Mouse (Mus musculus): ENCODE results near the gene Gm29666. TPM values are rescaled to one million over a fixed set of nuclear protein-coding genes. Genes with fewer than 3 reads are reported as not detected.
A peak's percentile ranks its signal among the peaks of the same experiment; 100 is the strongest.
"Not testable (repeated sequence)": the region's sequence is repeated elsewhere in the genome, so short reads cannot be mapped to it uniquely, and the experiment has no call there.

Gm29666 gene
- polyA plus RNA-seq, 1 experiment from 2014 or later = 0.14 TPM

DNA sequence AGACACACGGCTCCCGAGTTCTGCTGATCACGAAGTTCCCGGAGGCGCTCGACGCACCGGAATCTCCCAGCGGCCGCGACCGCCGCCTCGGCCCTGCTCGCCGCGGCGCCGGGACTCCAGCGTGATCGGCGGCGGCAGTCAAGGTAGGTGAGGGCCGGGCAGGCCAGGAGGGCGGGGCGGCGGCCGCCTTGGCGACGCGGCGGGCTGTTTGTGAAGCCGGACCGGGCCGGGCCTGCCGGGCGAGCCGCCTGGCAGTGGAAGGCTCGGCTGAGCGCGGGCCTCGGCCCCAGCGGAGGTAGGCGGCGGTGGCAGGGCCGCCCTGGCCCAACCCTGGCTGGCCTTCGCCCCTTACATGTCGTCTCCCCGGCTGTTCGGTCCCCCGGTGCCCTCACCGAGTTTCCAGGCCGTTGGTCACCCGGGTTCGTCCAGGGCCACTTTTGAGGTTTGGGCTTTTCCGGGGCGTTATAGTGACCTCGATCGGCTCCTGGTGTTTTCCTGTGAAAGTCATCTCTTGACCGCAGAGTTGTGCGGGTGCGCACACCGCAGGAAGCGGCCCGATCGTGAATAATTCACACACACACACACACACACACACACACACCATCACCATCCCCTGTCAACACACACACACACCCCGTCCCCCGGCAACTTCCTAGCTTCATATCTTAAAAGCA is 3.8 kb upstream of the Gm29666 start:
- 0 out of 2 replicates have a peak, but pooled peaks cover 3% of the 10 kb centered on the region for H3K4me1 ChIP-seq (replicated peaks; ENCODE audit: control insufficient read depth, insufficient read depth, low read length)
- H3K27ac ChIP-seq (ENCODE audit: low read depth, low read length) = peak overlapping the region; percentile 96
- no peaks in the 10 kb centered on the region for H3K9me3 ChIP-seq (ENCODE audit: control insufficient read depth)
- H3K4me3 ChIP-seq (ENCODE audit: low read depth, low read length) = peak overlapping the region; percentile 81
- TF ChIP-seq CTCF (IDR thresholded peaks at IDR 0.05; ENCODE audit: low read depth) = no peak
- no peaks in the 10 kb centered on the region for H3K27me3 ChIP-seq (replicated peaks; ENCODE audit: control insufficient read depth, insufficient read depth, low read length)
- 0% methylated on average over 68 of the region's 68 CpGs for WGBS
- ATAC-seq = peak; percentile 85
- peak overlapping the region; percentile 79 for H3K4me2 ChIP-seq (replicated peaks; ENCODE audit: low read depth)
- peaks cover 13% of the 10 kb centered on the region for H3K36me3 ChIP-seq (ENCODE audit: control insufficient read depth, insufficient read depth)
- H3K9ac ChIP-seq (ENCODE audit: low read depth, low read length) = peak overlapping the region; percentile 90

DNA sequence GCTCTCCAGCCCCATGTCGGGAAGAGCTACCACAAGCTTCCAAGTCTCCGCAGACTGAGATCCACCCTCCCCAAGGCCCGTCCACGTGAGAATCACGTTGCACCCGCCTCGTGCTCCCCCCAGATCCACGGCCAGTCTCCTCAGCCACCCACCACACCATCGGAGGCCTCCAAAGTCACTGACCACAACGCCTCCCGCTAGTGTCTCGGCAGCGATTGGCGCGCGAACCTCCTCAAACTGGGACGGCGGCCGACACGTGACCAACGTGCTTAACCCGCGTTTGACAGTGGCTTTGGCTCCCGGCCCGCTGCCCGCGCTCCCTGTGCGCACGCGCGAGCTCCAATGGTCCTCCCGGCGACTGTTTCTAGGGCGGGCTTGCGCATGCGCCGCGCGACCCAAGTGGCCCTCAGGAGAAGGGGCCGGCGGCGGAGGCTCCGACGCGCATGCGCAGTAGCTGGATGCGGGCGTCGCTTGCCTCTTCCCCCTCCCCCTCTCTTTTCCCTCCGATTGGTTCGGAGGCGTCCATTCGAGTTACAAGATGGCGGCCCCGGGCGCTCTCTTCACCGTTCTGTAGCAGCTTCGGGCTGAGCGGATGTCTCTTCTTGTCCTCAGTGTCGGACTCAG is 3.2 kb upstream of the Gm29666 start, which contains the start of gene Nup50:
Gene Nup50 (plus strand): TSS at position 528 of the 624 bp plus-strand sequence.
- H3K9ac ChIP-seq (ENCODE audit: low read depth, low read length) = peak within 1 kb of the TSS; percentile 90
- ATAC-seq = peak; percentile 93
- H3K36me3 ChIP-seq (ENCODE audit: control insufficient read depth, insufficient read depth) = 0 out of 2 replicates have a peak, but pooled peaks cover 8% of the 10 kb centered on the region
- peak within 1 kb of the TSS; percentile 96 for H3K27ac ChIP-seq (ENCODE audit: low read depth, low read length)
- no peak for TF ChIP-seq CTCF (IDR thresholded peaks at IDR 0.05; ENCODE audit: low read depth)
- no peaks in the 10 kb centered on the region for H3K9me3 ChIP-seq (ENCODE audit: control insufficient read depth)
- 0 out of 2 replicates have a peak, but pooled peaks cover 3% of the 10 kb centered on the region for H3K4me1 ChIP-seq (replicated peaks; ENCODE audit: control insufficient read depth, insufficient read depth, low read length)
- peak within 1 kb of the TSS; percentile 81 for H3K4me3 ChIP-seq (ENCODE audit: low read depth, low read length)
- WGBS = under 1% methylated on average over 60 of the region's 60 CpGs
- H3K27me3 ChIP-seq (replicated peaks; ENCODE audit: control insufficient read depth, insufficient read depth, low read length) = no peaks in the 10 kb centered on the region
- peak within 1 kb of the TSS; percentile 85 for H3K4me2 ChIP-seq (replicated peaks; ENCODE audit: low read depth)

DNA sequence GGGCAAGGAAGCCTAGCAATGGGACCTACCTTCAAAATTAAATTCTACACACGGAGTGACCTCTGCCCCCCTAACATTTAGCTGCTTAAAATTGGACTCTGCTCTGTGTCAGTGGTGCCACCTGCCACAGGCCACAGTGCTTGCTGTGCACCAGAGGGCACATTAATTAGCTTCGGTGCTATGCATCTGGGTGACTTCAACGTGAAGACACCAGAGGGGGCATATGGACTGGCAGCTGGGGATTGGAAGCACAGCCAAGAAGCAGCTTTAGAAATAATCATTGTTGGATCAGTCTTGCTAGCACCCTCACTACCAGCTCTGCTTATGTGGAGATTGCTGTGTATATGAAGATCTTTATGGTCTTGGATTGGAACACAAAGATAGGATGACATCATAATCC is 6.6 kb downstream of the Gm29666 start:
- Histone ChIP-seq H3K9me3 (ENCODE audit: control insufficient read depth) (peaks cover 5% of the 10 kb centered on the region; the same call in 1 of the 2 replicates), H3K4me2 (replicated peaks; ENCODE audit: low read depth) (no peak overlapping the region), H3K4me3 (ENCODE audit: low read depth, low read length) (no peak overlapping the region), H3K27ac (ENCODE audit: low read depth, low read length) (no peak overlapping the region), H3K4me1 (replicated peaks; ENCODE audit: control insufficient read depth, insufficient read depth, low read length) (no peaks in the 10 kb centered on the region), H3K9ac (ENCODE audit: low read depth, low read length) (no peak overlapping the region), H3K36me3 (ENCODE audit: control insufficient read depth, insufficient read depth) (peaks cover 6% of the 10 kb centered on the region; the same call in 1 of the 2 replicates), H3K27me3 (replicated peaks; ENCODE audit: control insufficient read depth, insufficient read depth, low read length) (no peaks in the 10 kb centered on the region)
- TF ChIP-seq CTCF (IDR thresholded peaks at IDR 0.05; ENCODE audit: low read depth) = no peak
- 86% methylated on average over 3 of the region's 3 CpGs for WGBS
- no peak for ATAC-seq

DNA sequence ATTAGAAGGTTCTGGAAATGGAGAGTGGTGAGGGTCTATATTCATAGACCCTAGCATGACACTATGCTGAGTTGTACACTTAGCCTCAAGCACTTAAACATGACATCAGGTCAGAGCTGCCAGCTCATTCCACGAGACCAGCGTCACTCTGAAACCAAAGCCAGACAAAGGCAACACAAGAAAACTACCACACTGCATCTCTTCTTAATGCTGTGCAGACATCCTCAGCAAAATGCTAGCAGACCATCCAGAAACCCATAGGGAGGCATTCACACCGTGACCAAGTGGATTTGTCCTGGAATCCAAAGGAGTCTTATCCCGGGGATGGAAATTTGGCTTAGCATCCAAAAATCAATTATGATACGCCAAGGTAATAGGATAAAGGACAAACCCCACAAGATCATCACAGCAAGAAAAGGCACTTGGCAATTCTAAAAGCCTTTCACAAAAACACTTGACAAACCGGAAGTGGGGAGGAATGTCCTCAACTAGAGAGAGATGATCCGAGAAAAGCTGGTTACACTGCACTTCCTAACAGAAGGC is 15.9 kb downstream of the Gm29666 start:
- ATAC-seq = no peak
- 79% methylated on average over 7 of the region's 7 CpGs for WGBS
- H3K9me3 ChIP-seq (ENCODE audit: control insufficient read depth) = no peaks in the 10 kb centered on the region

DNA sequence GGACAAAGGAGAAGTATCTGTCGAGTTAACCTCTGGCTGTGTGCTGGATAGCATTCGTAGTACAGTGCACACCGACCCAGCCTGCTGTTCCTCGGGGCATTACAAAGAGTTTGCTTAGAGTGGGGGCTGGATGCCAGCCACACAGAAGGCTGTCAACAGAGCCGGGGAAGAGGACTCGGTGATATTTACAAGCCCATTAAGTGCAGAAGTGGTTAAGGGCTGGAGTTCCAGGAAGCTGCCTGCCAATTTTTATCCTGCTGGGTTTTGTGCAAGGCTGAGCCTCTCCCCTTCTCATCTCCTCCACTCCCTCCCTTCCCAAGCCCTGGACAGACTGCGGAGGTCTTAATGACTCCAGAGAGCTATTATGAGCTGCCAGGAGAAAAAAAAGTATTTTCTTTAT is 21.8 kb downstream of the Gm29666 start:
- H3K27me3 ChIP-seq (replicated peaks; ENCODE audit: control insufficient read depth, insufficient read depth, low read length) = no peaks in the 10 kb centered on the region
- H3K4me2 ChIP-seq (replicated peaks; ENCODE audit: low read depth) = no peak overlapping the region
- H3K9me3 ChIP-seq (ENCODE audit: control insufficient read depth) = no peaks in the 10 kb centered on the region
- H3K9ac ChIP-seq (ENCODE audit: low read depth, low read length) = no peak overlapping the region
- H3K4me1 ChIP-seq (replicated peaks; ENCODE audit: control insufficient read depth, insufficient read depth, low read length) = no peaks in the 10 kb centered on the region
- H3K27ac ChIP-seq (ENCODE audit: low read depth, low read length) = no peak overlapping the region
- 27% methylated on average over 7 of the region's 7 CpGs for WGBS
- no peak overlapping the region for H3K4me3 ChIP-seq (ENCODE audit: low read depth, low read length)
- ATAC-seq = no peak
- no peak for TF ChIP-seq CTCF (IDR thresholded peaks at IDR 0.05; ENCODE audit: low read depth)
- H3K36me3 ChIP-seq (ENCODE audit: control insufficient read depth, insufficient read depth) = no peaks in the 10 kb centered on the region

More for the DNA sequence above, 15.9 kb downstream of the Gm29666 start:
- Histone ChIP-seq H3K36me3 (ENCODE audit: control insufficient read depth, insufficient read depth) (no peaks in the 10 kb centered on the region), H3K9ac (ENCODE audit: low read depth, low read length) (no peak overlapping the region), H3K4me1 (replicated peaks; ENCODE audit: control insufficient read depth, insufficient read depth, low read length) (no peaks in the 10 kb centered on the region), H3K27ac (ENCODE audit: low read depth, low read length) (no peak overlapping the region), H3K4me2 (replicated peaks; ENCODE audit: low read depth) (no peak overlapping the region), H3K27me3 (replicated peaks; ENCODE audit: control insufficient read depth, insufficient read depth, low read length) (no peaks in the 10 kb centered on the region), H3K4me3 (ENCODE audit: low read depth, low read length) (no peak overlapping the region)
- TF ChIP-seq CTCF (IDR thresholded peaks at IDR 0.05; ENCODE audit: low read depth) = no peak

- Histone ChIP-seq H3K4me1 (replicated peaks; ENCODE audit: control insufficient read depth, insufficient read depth, low read length) (no peaks in the 10 kb centered on the region), H3K27ac (ENCODE audit: low read depth, low read length) (no peak overlapping the region), H3K9me3 (ENCODE audit: control insufficient read depth) (no peaks in the 10 kb centered on the region), H3K4me3 (ENCODE audit: low read depth, low read length) (no peak overlapping the region), H3K9ac (ENCODE audit: low read depth, low read length) (no peak overlapping the region), H3K27me3 (replicated peaks; ENCODE audit: control insufficient read depth, insufficient read depth, low read length) (no peaks in the 10 kb centered on the region), H3K4me2 (replicated peaks; ENCODE audit: low read depth) (no peak overlapping the region), H3K36me3 (ENCODE audit: control insufficient read depth, insufficient read depth) (no peaks in the 10 kb centered on the region)
- no peak for ATAC-seq
- 72% methylated on average over 1 of the region's 1 CpGs for WGBS
- TF ChIP-seq CTCF (IDR thresholded peaks at IDR 0.05; ENCODE audit: low read depth) = no peak
These were observed 23.2 kb downstream of the Gm29666 start for GRCm38 (mm10) chr15:84896664-84897063.

- H3K9me3 ChIP-seq (ENCODE audit: control insufficient read depth); H3K36me3 ChIP-seq (ENCODE audit: control insufficient read depth, insufficient read depth); H3K27ac ChIP-seq (ENCODE audit: low read depth, low read length); ATAC-seq; H3K4me1 ChIP-seq (replicated peaks; ENCODE audit: control insufficient read depth, insufficient read depth, low read length); H3K27me3 ChIP-seq (replicated peaks; ENCODE audit: control insufficient read depth, insufficient read depth, low read length); H3K4me2 ChIP-seq (replicated peaks; ENCODE audit: low read depth); H3K4me3 ChIP-seq (ENCODE audit: low read depth, low read length); H3K9ac ChIP-seq (ENCODE audit: low read depth, low read length): not testable (repeated sequence)
- 62% methylated on average over 10 of the region's 10 CpGs for WGBS
These were observed 23.6 kb downstream of the Gm29666 start for GRCm38 (mm10) chr15:84896216-84896615.
